Mouse (Mus musculus) Patski (cell line): ENCODE measurements around the gene Snn. TPM values are rescaled to one million over a fixed set of nuclear protein-coding genes. Genes with fewer than 3 reads are reported as not detected.

Experiments
- ATAC-seq: fragments of 100-300 bp; one replicate; pipeline ENCODE4 v1.8.0; 2021
- CTCF ChIA-PET: fragments of 350-600 bp; sonication (Branson Sonifier 250); formaldehyde crosslinking; loops from one replicate; lab custom pipeline; 2022; ENCODE audit warnings: inconsistent platforms; lab: Charles Lee
- POLR2A ChIA-PET: fragments of 350-600 bp; sonication (Branson Sonifier 250); formaldehyde crosslinking; loops from one replicate; lab custom pipeline; 2022; ENCODE audit warnings: antibody characterized with exemption, inconsistent platforms; lab: Charles Lee
- DNase-seq: peaks from one replicate; pipeline ENCODE4 v3.0.0-alpha.2; 2011; ENCODE audit warnings: low read depth, low spot score
- H3K27me3 ChIP-seq: fragments of 371-371 bp; one replicate; pipeline ENCODE4 v1.5.1; 2021
- CTCF ChIP-seq: fragments of 100-300 bp; IDR thresholded peaks from one replicate; pipeline ENCODE4 v1.5.1; 2021
- in situ Hi-C: fragments of 300-500 bp; cut with MboI; formaldehyde crosslinking; loops from 3 replicates; pipeline ENCODE4 v1.11.1; 2018; ENCODE audit warnings: low pct_unique_long_range_greater_than_20kb, mixed read lengths
- polyA plus RNA-seq: library from polyadenylated mRNA; unstranded; gene quantifications from one replicate; pipeline ENCODE4 v1.2.3, GENCODE M21; 2021

Gene Snn
- polyA plus RNA-seq, 1 experiment from 2014 or later: 105 TPM

DNA sequence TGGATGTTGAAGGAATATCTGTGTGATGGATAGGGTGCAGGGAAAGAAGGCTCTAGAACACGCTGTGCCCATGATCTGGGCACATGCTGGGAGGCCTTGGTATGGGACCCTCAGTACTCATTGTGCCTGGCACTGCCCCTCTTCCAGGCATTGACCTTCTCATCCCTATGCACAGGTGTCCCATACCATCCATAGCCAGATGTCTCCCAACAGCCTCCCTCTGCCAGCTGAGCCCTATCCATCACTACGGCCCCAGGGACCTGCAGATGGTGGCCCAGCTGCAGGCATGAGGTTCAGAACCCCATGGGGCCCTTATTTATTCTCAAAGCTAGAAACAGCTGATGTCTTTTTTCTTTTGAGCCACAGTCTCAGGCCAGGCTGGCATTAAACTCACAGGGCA is 20.1 kb upstream of the Snn start:
- CTCF ChIA-PET: no interaction called here
- ATAC-seq (no peak), DNase-seq (no peak)
- in situ Hi-C loops: loop anchor here (25.0 kb wide), 1 partner anchor 478 kb away; no protein-coding TSS in a partner anchor
- H3K27me3 ChIP-seq: no peaks in the 10 kb centered on the region
- no peak for TF ChIP-seq CTCF
- POLR2A ChIA-PET: interaction anchor here (1.7 kb wide), 1 partner anchor 16 kb away, joined by 3 read pairs; no protein-coding TSS in a partner anchor

DNA sequence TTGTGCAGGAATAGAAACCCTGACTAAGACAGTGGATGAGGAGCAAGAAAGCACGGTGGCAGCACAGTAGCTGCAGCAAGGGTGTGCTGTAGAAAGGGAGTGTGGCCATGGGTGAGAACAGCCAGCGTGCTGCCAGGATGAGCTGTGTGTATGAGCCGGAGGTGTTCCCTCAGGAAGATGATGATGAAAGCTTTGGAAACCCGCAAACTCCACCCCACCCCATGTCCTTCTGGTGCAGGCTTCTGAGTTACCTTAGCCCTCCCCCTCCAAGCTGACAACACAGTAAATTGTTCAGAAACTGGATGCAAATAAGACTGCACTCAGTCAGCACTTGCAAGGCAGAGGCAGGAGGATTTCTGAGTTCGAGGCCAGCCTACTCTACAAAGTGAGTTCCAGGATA is 17.5 kb upstream of the Snn start:
- CTCF ChIA-PET: no interaction called here

DNA sequence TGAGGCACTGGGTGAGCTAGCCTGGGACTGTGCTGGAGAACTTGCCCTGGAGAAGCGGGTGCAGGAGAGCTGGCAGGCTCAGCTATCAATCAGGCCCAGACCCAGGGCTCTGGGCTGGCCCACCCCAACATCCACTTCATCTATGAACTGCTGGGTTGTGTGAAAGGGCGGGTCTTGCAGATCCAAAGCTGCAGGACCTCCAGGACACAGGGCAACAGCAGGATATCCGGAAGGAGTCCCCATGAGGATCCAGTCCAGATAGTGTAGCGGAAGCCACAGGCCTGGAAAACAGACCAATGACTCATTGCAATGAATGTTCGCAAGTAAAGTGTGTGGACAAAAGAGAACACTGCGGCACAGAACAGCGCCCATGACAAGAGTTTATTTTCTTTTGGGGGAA is 14.3 kb upstream of the Snn start:
- no peaks in the 10 kb centered on the region for H3K27me3 ChIP-seq
- no peak for ATAC-seq
- ChIA-PET CTCF (no interaction called here), POLR2A (no interaction called here)
- DNase-seq: no peak
- no peak for TF ChIP-seq CTCF
- in situ Hi-C loops: loop anchor here (25.0 kb wide), 1 partner anchor 484 kb away; no protein-coding TSS in a partner anchor

More for the DNA sequence above, 17.5 kb upstream of the Snn start:
- in situ Hi-C loops: loop anchor here (25.0 kb wide), 1 partner anchor 481 kb away; no protein-coding TSS in a partner anchor
- no peaks in the 10 kb centered on the region for H3K27me3 ChIP-seq
- POLR2A ChIA-PET: interaction anchor here (0.7 kb wide), 1 partner anchor 35 kb away, joined by 4 read pairs; no protein-coding TSS in a partner anchor
- DNase-seq (no peak), ATAC-seq (no peak)
- no peak for TF ChIP-seq CTCF

- CTCF ChIA-PET: no interaction called here
- TF ChIP-seq CTCF: no peak
- POLR2A ChIA-PET: no interaction called here
- ATAC-seq (no peak), DNase-seq (no peak)
- H3K27me3 ChIP-seq: no peaks in the 10 kb centered on the region
- in situ Hi-C loops: loop anchor here (25.0 kb wide), 1 partner anchor 485 kb away; no protein-coding TSS in a partner anchor
Measured at GRCm38 (mm10) chr16:11047130-11047529, 13.6 kb upstream of the Snn start.

- ChIA-PET CTCF (interaction anchor here (1.3 to 3.5 kb wide), 4 partner anchors 11 to 58 kb away, joined by 3 to 18 read pairs (median 6); partner anchors contain the start of gene Snn), POLR2A (interaction anchor here (1.1 to 1.4 kb wide), 2 partner anchors 22 to 80 kb away, joined by 3 read pairs; no protein-coding TSS in a partner anchor)
- no peak for ATAC-seq
- in situ Hi-C loops: no loop called here
- no peak for TF ChIP-seq CTCF
- DNase-seq: no peak
- H3K27me3 ChIP-seq: no peaks in the 10 kb centered on the region
Measured at GRCm38 (mm10) chr16:11050226-11050625, 10.5 kb upstream of the Snn start.

DNA sequence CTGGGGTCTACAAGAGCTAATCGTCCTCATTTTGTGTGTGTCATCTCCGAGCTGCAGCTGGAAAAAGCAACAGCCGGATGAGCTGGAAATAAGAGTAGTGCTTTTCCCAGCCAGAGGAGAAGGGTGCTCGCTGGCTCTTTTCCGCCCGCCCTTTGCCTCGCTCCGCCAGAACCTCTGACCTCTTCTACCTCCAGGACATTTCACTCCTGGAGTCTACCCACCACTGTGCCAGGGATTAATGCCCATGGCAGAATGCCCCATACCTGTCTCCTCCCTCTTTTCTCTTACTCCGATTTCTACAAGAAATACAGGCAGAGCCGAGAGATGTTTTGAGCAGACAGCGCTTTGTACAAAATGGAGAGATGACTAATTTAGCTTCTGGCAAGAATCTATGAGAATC is 9.6 kb upstream of the Snn start:
- CTCF ChIA-PET: interaction anchor here (1.5 to 3.5 kb wide), 2 partner anchors 10 to 16 kb away, joined by 7 to 18 read pairs; partner anchors contain the start of gene Snn
- in situ Hi-C loops: no loop called here
- DNase-seq (no peak), ATAC-seq (no peak)
- TF ChIP-seq CTCF: no peak
- POLR2A ChIA-PET: interaction anchor here (1.4 kb wide), 1 partner anchor 21 kb away, joined by 3 read pairs; no protein-coding TSS in a partner anchor
- H3K27me3 ChIP-seq: no peaks in the 10 kb centered on the region

GRCm38 (mm10) chr16:11054409-11054808 is 6.3 kb upstream of the Snn start:
- in situ Hi-C loops: no loop called here
- ChIA-PET POLR2A (no interaction called here), CTCF (no interaction called here)
- no peak for DNase-seq
- no peak for ATAC-seq
- TF ChIP-seq CTCF: no peak
- no peaks in the 10 kb centered on the region for H3K27me3 ChIP-seq

DNA sequence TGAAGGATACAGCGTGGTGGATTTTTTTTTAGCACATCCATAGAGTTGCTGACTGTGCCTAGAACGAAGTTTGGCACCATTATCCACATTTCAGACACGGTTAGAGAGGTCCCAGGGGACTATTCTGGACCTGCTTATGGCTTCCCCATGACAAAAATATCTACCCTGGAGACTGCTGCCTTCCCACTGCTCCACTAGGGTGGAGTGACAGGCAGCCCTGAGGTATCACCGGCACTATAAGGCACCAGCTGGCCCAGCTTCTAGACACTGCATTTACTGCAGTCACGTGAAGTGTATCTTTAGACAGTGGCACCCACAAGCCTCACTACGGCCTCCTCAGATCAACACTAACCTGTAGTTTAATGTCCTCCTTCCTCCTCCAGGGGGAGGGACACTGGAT is 5.9 kb upstream of the Snn start:
- H3K27me3 ChIP-seq: no peaks in the 10 kb centered on the region
- no peak for ATAC-seq
- POLR2A ChIA-PET: no interaction called here
- no peak for TF ChIP-seq CTCF
- DNase-seq: no peak
- CTCF ChIA-PET: no interaction called here
- in situ Hi-C loops: no loop called here

- ATAC-seq: no peak
- no peak for DNase-seq
- in situ Hi-C loops: no loop called here
- H3K27me3 ChIP-seq: no peaks in the 10 kb centered on the region
- no peak for TF ChIP-seq CTCF
- CTCF ChIA-PET: no interaction called here
- POLR2A ChIA-PET: interaction anchor here (0.9 kb wide), 1 partner anchor 16 kb away, joined by 3 read pairs; no protein-coding TSS in a partner anchor
Measured at GRCm38 (mm10) chr16:11055916-11056315, 4.8 kb upstream of the Snn start.

- CTCF ChIA-PET: interaction anchor here (0.8 to 1.3 kb wide), 2 partner anchors 24 to 27 kb away, joined by 3 to 5 read pairs; no protein-coding TSS in a partner anchor
- in situ Hi-C loops: no loop called here
- POLR2A ChIA-PET: interaction anchor here (0.7 to 1.9 kb wide), 5 partner anchors 10 to 86 kb away, joined by 3 to 8 read pairs (median 3); no protein-coding TSS in a partner anchor
- TF ChIP-seq CTCF: no peak
- DNase-seq (peak; percentile 91), ATAC-seq (peak; percentile 86)
- no peaks in the 10 kb centered on the region for H3K27me3 ChIP-seq
Measured at GRCm38 (mm10) chr16:11062794-11063721, 2.3 kb downstream of the Snn start.
